Mouse (Mus musculus) E14TG2a.4 (cell line): Measurements from ENCODE around the gene Acss3.

Experiments
- H3K27me3 ChIP-seq: 2 replicates; pipeline ENCODE4 v1.6.1; 2014; ENCODE audit warnings: low read length, control low read depth; ENCODE audit not compliant: insufficient read depth
- H3K36me3 ChIP-seq: 2 replicates; pipeline ENCODE4 v1.6.1; 2014; ENCODE audit warnings: low read length, control low read depth; ENCODE audit not compliant: insufficient read depth
- H3K4me1 ChIP-seq: replicated peaks from 2 replicates; pipeline ENCODE4 v1.6.1; 2014; ENCODE audit warnings: low read depth, low read length, control low read depth
- H3K4me3 ChIP-seq: replicated peaks from 2 replicates; pipeline ENCODE4 v1.5.1; 2014; ENCODE audit warnings: mild to moderate bottlenecking, low read length
- H3K9me3 ChIP-seq: 2 replicates; pipeline ENCODE4 v1.6.1; 2014; ENCODE audit warnings: low read length, control low read depth
- CTCF ChIP-seq: conservative IDR thresholded peaks from 2 replicates; pipeline ENCODE4 v1.5.1; 2014; ENCODE audit warnings: low read length
- NANOG ChIP-seq: IDR thresholded peaks from 2 replicates; pipeline ENCODE4 v1.6.1; 2014; ENCODE audit warnings: borderline replicate concordance, low read length, mixed read lengths
- POU5F1 ChIP-seq: IDR thresholded peaks from 2 replicates; pipeline ENCODE4 v1.6.1; 2014; ENCODE audit warnings: low read length, borderline replicate concordance

Gene Acss3

GRCm38 (mm10) chr10:107040837-107041236 is 82.6 kb downstream of the Acss3 start:
- Histone ChIP-seq H3K9me3 (no peaks in the 10 kb centered on the region), H3K27me3 (no peaks in the 10 kb centered on the region), H3K36me3 (no peaks in the 10 kb centered on the region), H3K4me3 (no peak overlapping the region), H3K4me1 (no peaks in the 10 kb centered on the region)
- TF ChIP-seq POU5F1 (no peak), NANOG (no peak), CTCF (no peak)

GRCm38 (mm10) chr10:107040378-107040777 is 83.1 kb downstream of the Acss3 start:
- no peak for TF ChIP-seq POU5F1
- TF ChIP-seq CTCF = no peak
- no peak for TF ChIP-seq NANOG
- no peaks in the 10 kb centered on the region for H3K9me3 ChIP-seq
- H3K4me1 ChIP-seq = no peaks in the 10 kb centered on the region
- no peaks in the 10 kb centered on the region for H3K36me3 ChIP-seq
- H3K27me3 ChIP-seq = no peaks in the 10 kb centered on the region
- H3K4me3 ChIP-seq = no peak overlapping the region

- Histone ChIP-seq H3K4me3 (no peak overlapping the region), H3K4me1 (no peaks in the 10 kb centered on the region), H3K27me3 (no peaks in the 10 kb centered on the region), H3K36me3 (no peaks in the 10 kb centered on the region), H3K9me3 (no peaks in the 10 kb centered on the region)
- TF ChIP-seq CTCF (no peak), NANOG (no peak), POU5F1 (no peak)
Measured at GRCm38 (mm10) chr10:107039211-107039610, 84.3 kb downstream of the Acss3 start.

- H3K4me1 ChIP-seq = no peaks in the 10 kb centered on the region
- H3K9me3 ChIP-seq = no peaks in the 10 kb centered on the region
- no peaks in the 10 kb centered on the region for H3K36me3 ChIP-seq
- no peak overlapping the region for H3K4me3 ChIP-seq
- no peak for TF ChIP-seq POU5F1
- TF ChIP-seq NANOG = no peak
- no peak for TF ChIP-seq CTCF
- H3K27me3 ChIP-seq = no peaks in the 10 kb centered on the region
Measured at GRCm38 (mm10) chr10:107024254-107024653, 99.2 kb downstream of the Acss3 start.

GRCm38 (mm10) chr10:107021118-107021517 is 102.3 kb downstream of the Acss3 start:
- H3K4me1 ChIP-seq = no peaks in the 10 kb centered on the region
- no peak overlapping the region for H3K4me3 ChIP-seq
- TF ChIP-seq CTCF (no peak), NANOG (no peak), POU5F1 (no peak)
- no peaks in the 10 kb centered on the region for H3K9me3 ChIP-seq
- no peaks in the 10 kb centered on the region for H3K36me3 ChIP-seq
- no peaks in the 10 kb centered on the region for H3K27me3 ChIP-seq

DNA sequence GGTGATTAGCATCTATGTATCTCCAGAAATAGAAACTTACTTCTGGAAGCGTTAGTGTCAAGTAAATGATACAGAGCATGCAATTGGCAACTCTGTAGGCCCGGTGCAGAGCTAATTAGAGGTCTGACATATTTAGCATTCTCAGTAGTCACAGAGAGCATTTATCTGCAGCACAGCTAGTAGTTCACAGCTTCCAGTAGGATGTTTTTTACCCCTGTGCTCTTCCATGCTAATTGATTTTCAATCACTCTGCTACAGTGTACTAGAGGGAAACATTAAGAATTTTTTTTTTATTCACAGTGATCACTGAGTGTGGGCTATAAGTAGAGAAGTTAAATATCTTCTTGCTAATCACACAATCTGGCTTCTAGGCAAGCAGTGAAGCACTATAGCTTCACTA is 112.3 kb downstream of the Acss3 start:
- H3K4me3 ChIP-seq = no peak overlapping the region
- H3K27me3 ChIP-seq = no peaks in the 10 kb centered on the region
- H3K36me3 ChIP-seq = no peaks in the 10 kb centered on the region
- H3K9me3 ChIP-seq = peaks cover 6% of the 10 kb centered on the region
- TF ChIP-seq POU5F1 (no peak), CTCF (no peak), NANOG (no peak)
- H3K4me1 ChIP-seq = no peaks in the 10 kb centered on the region

DNA sequence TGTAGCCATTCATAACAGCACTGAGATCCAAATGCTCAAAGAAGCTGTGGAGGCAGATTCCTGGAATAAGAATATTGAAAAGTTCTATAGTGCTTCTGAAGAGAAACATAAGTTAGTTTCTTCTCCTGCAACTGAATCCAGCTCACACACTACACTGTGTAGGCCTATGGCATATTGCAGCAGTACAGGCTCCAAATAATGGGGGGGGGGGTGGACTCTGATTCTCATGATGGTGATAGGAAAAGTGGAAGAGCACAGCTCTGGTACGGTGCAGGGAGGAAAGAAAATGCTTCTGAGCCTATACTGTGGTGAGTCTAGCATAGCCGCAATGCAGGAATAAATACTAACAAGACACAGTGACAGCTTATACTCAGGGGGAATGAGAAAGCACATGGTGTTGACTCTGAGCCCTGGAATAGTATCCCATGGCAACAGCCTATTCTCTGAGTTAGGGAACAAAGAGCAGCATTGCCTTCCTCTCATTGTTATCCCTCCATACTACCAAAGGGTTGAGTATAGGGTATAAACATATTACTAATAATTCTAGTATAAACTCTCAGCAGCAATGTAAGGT is 125.3 kb downstream of the Acss3 start:
- Histone ChIP-seq H3K27me3 (no peaks in the 10 kb centered on the region), H3K4me3 (no peak overlapping the region), H3K9me3 (no peaks in the 10 kb centered on the region), H3K4me1 (no peaks in the 10 kb centered on the region), H3K36me3 (no peaks in the 10 kb centered on the region)
- no peak for TF ChIP-seq CTCF
- TF ChIP-seq NANOG = no peak
- no peak for TF ChIP-seq POU5F1

DNA sequence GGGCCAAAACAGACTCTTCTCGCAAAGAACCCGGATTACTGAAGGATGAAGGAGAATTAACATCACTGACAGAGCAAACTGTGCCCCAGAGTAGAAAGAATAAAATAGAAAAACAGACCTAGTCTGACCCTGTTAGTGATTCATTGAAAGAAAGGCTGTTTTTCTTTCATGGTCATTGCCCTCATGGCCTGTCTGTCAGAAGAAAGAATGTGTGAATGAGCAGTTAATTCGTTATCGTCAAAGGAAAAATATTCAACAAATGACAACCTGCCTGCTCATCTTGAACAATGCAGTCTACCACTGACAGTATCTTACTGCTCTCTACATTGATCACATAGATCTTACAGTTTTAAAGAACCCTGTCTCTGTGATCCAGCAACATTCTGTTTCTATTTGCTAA is 134.0 kb downstream of the Acss3 start:
- H3K27me3 ChIP-seq = no peaks in the 10 kb centered on the region
- no peaks in the 10 kb centered on the region for H3K9me3 ChIP-seq
- H3K4me3 ChIP-seq = no peak overlapping the region
- H3K4me1 ChIP-seq = no peaks in the 10 kb centered on the region
- no peaks in the 10 kb centered on the region for H3K36me3 ChIP-seq
- TF ChIP-seq CTCF = no peak
- TF ChIP-seq POU5F1 = no peak
- no peak for TF ChIP-seq NANOG
